Comparison of ENCODE assay signal across 9 mouse cellular contexts in the genomic region with DNA sequence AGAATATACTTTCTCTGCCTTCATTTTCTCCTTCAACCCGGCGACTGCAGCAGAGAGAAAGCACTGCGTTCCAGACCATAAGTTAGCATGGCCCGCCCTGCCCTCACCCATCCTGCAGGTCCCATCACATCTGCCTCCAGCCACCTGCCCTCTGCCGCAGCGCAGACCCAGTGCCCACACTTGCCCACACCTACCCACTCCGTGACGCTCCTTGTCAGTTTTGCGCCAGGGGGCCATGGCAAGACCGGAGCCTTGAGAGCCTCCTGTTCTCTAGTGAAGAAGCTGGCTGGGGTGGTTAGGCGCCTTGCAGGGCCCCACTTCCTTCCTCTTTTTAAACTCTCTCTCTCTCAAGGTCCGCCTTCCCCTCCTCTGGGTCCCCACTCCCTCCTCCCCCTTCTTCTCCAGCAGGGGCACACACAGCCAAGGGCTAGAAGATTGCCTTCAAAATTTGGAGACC. TPM values are rescaled to one million over a fixed set of nuclear protein-coding genes. Genes with fewer than 3 reads are reported as not detected.
DNase-seq lines count a peak whose midpoint lies in the region; ATAC-seq and TF ChIP-seq lines count a peak whose summit lies in the region.
"Had no signal": no experiment of that assay in that cellular context is flagged by ENCODE, and none has a peak within 500 bp of the region (broad histone marks: within the 10 kb centered on the region; RNA-seq: fewer than 3 reads in every experiment).

Gene Dock2, minus strand, starts transcription at position 306 of the 457 bp plus-strand sequence.

- H3K4me2 ChIP-seq in heart, embryonic 12.5 days, result no peak within 1 kb of the TSS
- H3K4me2 ChIP-seq in lung, postnatal 0 days (replicated peaks; ENCODE audit: low read depth, low read length), result no peak within 1 kb of the TSS
- H3K4me2 ChIP-seq in hindbrain, embryonic 14.5 days (replicated peaks), result no peak within 1 kb of the TSS
- H3K4me2 ChIP-seq in midbrain, embryonic 11.5 days, result no peak within 1 kb of the TSS
- H3K4me2 ChIP-seq: embryonic facial prominence, embryonic 12.5 days had no signal

- no peak for ATAC-seq in heart, embryonic 12.5 days (ENCODE audit: insufficient number of reproducible peaks, low FRiP score)
- no peak for ATAC-seq in erythroid progenitor cell, adult 5-6 weeks (replicated peaks; ENCODE audit: low FRiP score, poor library complexity, severe bottlenecking)
- no peak for ATAC-seq in lung, postnatal 0 days
- no peak for ATAC-seq in hindbrain, embryonic 14.5 days (ENCODE audit: low FRiP score)
- no peak for ATAC-seq in midbrain, embryonic 11.5 days (ENCODE audit: low FRiP score)

- no peak for TF ChIP-seq CTCF in lung, postnatal 0 days (IDR thresholded peaks at IDR 0.05)

- no peak within 1 kb of the TSS for H3K27ac ChIP-seq in heart, embryonic 12.5 days (ENCODE audit: poor library complexity, severe bottlenecking)
- 0 out of 2 replicates have a peak within 1 kb of the TSS, but pooled peaks have one; percentile 20 for H3K27ac ChIP-seq in lung, postnatal 0 days (ENCODE audit: low read length)
- no peak within 1 kb of the TSS for H3K27ac ChIP-seq in hindbrain, embryonic 14.5 days
- H3K27ac ChIP-seq in midbrain, embryonic 11.5 days (ENCODE audit: low read depth, low read length), result no peak within 1 kb of the TSS
- H3K27ac ChIP-seq: embryonic facial prominence, embryonic 12.5 days had no signal

- H3K9me3 ChIP-seq in heart, embryonic 12.5 days (replicated peaks), result no peaks in the 10 kb centered on the region
- no peaks in the 10 kb centered on the region for H3K9me3 ChIP-seq in lung, postnatal 0 days (ENCODE audit: low read length)
- no peaks in the 10 kb centered on the region for H3K9me3 ChIP-seq in hindbrain, embryonic 14.5 days (ENCODE audit: control insufficient read depth, low read length)
- H3K9me3 ChIP-seq in midbrain, embryonic 11.5 days (ENCODE audit: control insufficient read depth, low read length), result no peaks in the 10 kb centered on the region
- H3K9me3 ChIP-seq: embryonic facial prominence, embryonic 12.5 days had no signal

- no peaks in the 10 kb centered on the region for H3K36me3 ChIP-seq in heart, embryonic 12.5 days
- no peaks in the 10 kb centered on the region for H3K36me3 ChIP-seq in lung, postnatal 0 days (ENCODE audit: insufficient read depth, low read length)
- H3K36me3 ChIP-seq in splenic B cell, adult 2 months (ENCODE audit: control insufficient read depth, insufficient read depth, low read length, poor library complexity, severe bottlenecking), result peaks cover 6% of the 10 kb centered on the region
- no peaks in the 10 kb centered on the region for H3K36me3 ChIP-seq in hindbrain, embryonic 14.5 days (replicated peaks; ENCODE audit: control insufficient read depth, insufficient read depth)
- H3K36me3 ChIP-seq in midbrain, embryonic 11.5 days (ENCODE audit: control insufficient read depth, insufficient read depth, low read length), result no peaks in the 10 kb centered on the region
- H3K36me3 ChIP-seq: embryonic facial prominence, embryonic 12.5 days had no signal

- H3K4me3 ChIP-seq in heart, embryonic 12.5 days, result no peak within 1 kb of the TSS
- no peak within 1 kb of the TSS for H3K4me3 ChIP-seq in lung, postnatal 0 days (ENCODE audit: low read depth, low read length)
- no peak within 1 kb of the TSS for H3K4me3 ChIP-seq in hindbrain, embryonic 14.5 days (replicated peaks; ENCODE audit: low read length)
- no peak within 1 kb of the TSS for H3K4me3 ChIP-seq in midbrain, embryonic 11.5 days (ENCODE audit: low read depth, low read length)
- H3K4me3 ChIP-seq: embryonic facial prominence, embryonic 12.5 days had no signal

- H3K4me1 ChIP-seq in heart, embryonic 12.5 days (replicated peaks), result no peaks in the 10 kb centered on the region
- H3K4me1 ChIP-seq in lung, postnatal 0 days (ENCODE audit: insufficient read depth, low read depth, low read length), result no peaks in the 10 kb centered on the region
- H3K4me1 ChIP-seq in hindbrain, embryonic 14.5 days (replicated peaks; ENCODE audit: control insufficient read depth, insufficient read depth, low read length), result no peaks in the 10 kb centered on the region
- no peaks in the 10 kb centered on the region for H3K4me1 ChIP-seq in midbrain, embryonic 11.5 days (ENCODE audit: control insufficient read depth, insufficient read depth, low read length)
- H3K4me1 ChIP-seq: embryonic facial prominence, embryonic 12.5 days had no signal

- 78% methylated on average over 12 of the region's 12 CpGs for WGBS in heart, embryonic 12.5 days
- WGBS in lung, postnatal 0 days, result 75% methylated on average over 12 of the region's 12 CpGs
- 94% methylated on average over 12 of the region's 12 CpGs for WGBS in hindbrain, embryonic 14.5 days
- WGBS in midbrain, embryonic 11.5 days, result 91% methylated on average over 12 of the region's 12 CpGs

- TF ChIP-seq EP300 in lung, postnatal 0 days (IDR thresholded peaks at IDR 0.05), result no peak

- peak; percentile 95 for DNase-seq in heart, adult 11 months
- peak; percentile 38 for DNase-seq in lung, postnatal 0 days (ENCODE audit: low spot score)
- DNase-seq in splenic B cell, adult 2 months (ENCODE audit: low read depth, low spot score), result peak; percentile 86
- DNase-seq in hindbrain, embryonic 14.5 days (ENCODE audit: low spot score), result no peak
- DNase-seq in midbrain, embryonic 11.5 days (ENCODE audit: low spot score, missing footprints), result no peak
- no peak for DNase-seq in cerebellum, postnatal 4 days (ENCODE audit: low spot score in 2 of 2)

- no peaks in the 10 kb centered on the region for H3K27me3 ChIP-seq in heart, embryonic 12.5 days (replicated peaks)
- no peaks in the 10 kb centered on the region for H3K27me3 ChIP-seq in lung, postnatal 0 days (replicated peaks; ENCODE audit: insufficient read depth, low read length)
- no peaks in the 10 kb centered on the region for H3K27me3 ChIP-seq in splenic B cell, adult 2 months (ENCODE audit: control insufficient read depth, insufficient read depth, low read length, poor library complexity, severe bottlenecking)
- H3K27me3 ChIP-seq in hindbrain, embryonic 14.5 days (ENCODE audit: control insufficient read depth, insufficient read depth, low read length), result no peaks in the 10 kb centered on the region
- no peaks in the 10 kb centered on the region for H3K27me3 ChIP-seq in midbrain, embryonic 11.5 days (ENCODE audit: control insufficient read depth, insufficient read depth, low read length)
- H3K27me3 ChIP-seq: embryonic facial prominence, embryonic 12.5 days had no signal

- H3K9ac ChIP-seq in heart, embryonic 12.5 days, result no peak within 1 kb of the TSS
- H3K9ac ChIP-seq in lung, postnatal 0 days (replicated peaks; ENCODE audit: low read depth), result no peak within 1 kb of the TSS
- H3K9ac ChIP-seq in hindbrain, embryonic 14.5 days, result no peak within 1 kb of the TSS
- no peak within 1 kb of the TSS for H3K9ac ChIP-seq in midbrain, embryonic 11.5 days (ENCODE audit: low read length)
- H3K9ac ChIP-seq: embryonic facial prominence, embryonic 12.5 days had no signal

RNA-seq across cellular contexts. Expression of gene Dock2, which starts in this region (rescaled TPM):
- 0.42 and 0.72 TPM in 2 replicates for polyA plus RNA-seq in heart, embryonic 12.5 days (2016; fragmentation: Nextera tagmentation; extraction: Ambion mirVana)
- 20.9 and 25.2 TPM in 2 replicates for total RNA-seq in erythroid progenitor cell, adult 5-6 weeks (2015; ENCODE audit: low replicate concordance)
- total RNA-seq in erythroid progenitor cell, adult 5-6 weeks (2017; ENCODE audit: low replicate concordance), result 14.6 and 21.8 TPM in 2 replicates
- 1.8 and 2.0 TPM in 2 replicates for polyA plus RNA-seq in lung, postnatal 0 days (2015; fragmentation: Nextera tagmentation; extraction: Ambion mirVana)
- 0.84 and 1.4 TPM in 2 replicates for polyA plus RNA-seq in hindbrain, embryonic 14.5 days (2014; fragmentation: Nextera tagmentation; extraction: Ambion mirVana)
- 0.79 and 0.94 TPM in 2 replicates for polyA plus RNA-seq in midbrain, embryonic 11.5 days (2014; fragmentation: Nextera tagmentation; extraction: Ambion mirVana)

Comparison
In these comparisons a context has a peak if more than half of its experiments do, and no peak if none do; other contexts are left out.
1. DNase-seq: peak in heart, adult 11 months (single experiment), lung, postnatal 0 days (single experiment) and splenic B cell, adult 2 months (single experiment); none in hindbrain, embryonic 14.5 days (single experiment), midbrain, embryonic 11.5 days (single experiment) and cerebellum, postnatal 4 days (0 of 2).